Mouse (Mus musculus) erythroblast, embryonic 14.5 days (primary cell): Measurements from ENCODE around the gene Atox1. TPM values are rescaled to one million over a fixed set of nuclear protein-coding genes. Genes with fewer than 3 reads are reported as not detected.
"Not testable (repeated sequence)": the region's sequence is repeated elsewhere in the genome, so short reads cannot be mapped to it uniquely, and the experiment has no call there.

Experiments used
- H3K27me3 ChIP-seq: 2 replicates; pipeline ENCODE4 v1.6.1; 2012; ENCODE audit warnings: inconsistent platforms; ENCODE audit not compliant: control insufficient read depth
- H3K36me3 ChIP-seq: 2 replicates; pipeline ENCODE4 v1.6.1; 2012; ENCODE audit warnings: mild to moderate bottlenecking, inconsistent platforms; ENCODE audit not compliant: control insufficient read depth
- H3K4me1 ChIP-seq: 2 replicates; pipeline ENCODE4 v1.6.1; 2012; ENCODE audit warnings: inconsistent platforms; ENCODE audit not compliant: control insufficient read depth
- H3K4me3 ChIP-seq: replicated peaks from 2 replicates; pipeline ENCODE3; 2012; ENCODE audit warnings: moderate library complexity, mild to moderate bottlenecking, inconsistent platforms
- H3K9me3 ChIP-seq: 2 replicates; pipeline ENCODE4 v1.6.1; 2012; ENCODE audit warnings: low read length, inconsistent platforms, mixed read lengths; ENCODE audit not compliant: control insufficient read depth
- GATA1 ChIP-seq: IDR thresholded peaks from 2 replicates; pipeline ENCODE4 v1.6.1; 2012; ENCODE audit warnings: low read length, inconsistent platforms, mixed read lengths
- TAL1 ChIP-seq: IDR thresholded peaks from 3 replicates; pipeline ENCODE4 v1.6.1; 2012; ENCODE audit warnings: low read length, inconsistent platforms, mixed read lengths
- polyA plus RNA-seq: library from polyadenylated mRNA; stranded (reverse); fragments of >175 nt; gene quantifications from 2 replicates; pipeline ENCODE4 v1.2.3, GENCODE M21; 2012

Atox1 gene
- polyA plus RNA-seq, 1 experiment: 3.6 TPM

GRCm38 (mm10) chr11:55418704-55419061 is 42.4 kb downstream of the Atox1 start:
- Histone ChIP-seq H3K36me3 (no peaks in the 10 kb centered on the region), H3K9me3 (no peaks in the 10 kb centered on the region), H3K4me1 (no peaks in the 10 kb centered on the region), H3K4me3 (peak overlapping the region; percentile 3), H3K27me3 (peaks cover 27% of the 10 kb centered on the region)
- TF ChIP-seq TAL1 (no peak), GATA1 (no peak)

- TF ChIP-seq TAL1 (no peak), GATA1 (no peak)
- Histone ChIP-seq H3K27me3 (peaks cover 27% of the 10 kb centered on the region), H3K4me3 (no peak overlapping the region), H3K4me1 (no peaks in the 10 kb centered on the region), H3K9me3 (no peaks in the 10 kb centered on the region), H3K36me3 (no peaks in the 10 kb centered on the region)
These were observed 42.9 kb downstream of the Atox1 start for GRCm38 (mm10) chr11:55417898-55418703.

DNA sequence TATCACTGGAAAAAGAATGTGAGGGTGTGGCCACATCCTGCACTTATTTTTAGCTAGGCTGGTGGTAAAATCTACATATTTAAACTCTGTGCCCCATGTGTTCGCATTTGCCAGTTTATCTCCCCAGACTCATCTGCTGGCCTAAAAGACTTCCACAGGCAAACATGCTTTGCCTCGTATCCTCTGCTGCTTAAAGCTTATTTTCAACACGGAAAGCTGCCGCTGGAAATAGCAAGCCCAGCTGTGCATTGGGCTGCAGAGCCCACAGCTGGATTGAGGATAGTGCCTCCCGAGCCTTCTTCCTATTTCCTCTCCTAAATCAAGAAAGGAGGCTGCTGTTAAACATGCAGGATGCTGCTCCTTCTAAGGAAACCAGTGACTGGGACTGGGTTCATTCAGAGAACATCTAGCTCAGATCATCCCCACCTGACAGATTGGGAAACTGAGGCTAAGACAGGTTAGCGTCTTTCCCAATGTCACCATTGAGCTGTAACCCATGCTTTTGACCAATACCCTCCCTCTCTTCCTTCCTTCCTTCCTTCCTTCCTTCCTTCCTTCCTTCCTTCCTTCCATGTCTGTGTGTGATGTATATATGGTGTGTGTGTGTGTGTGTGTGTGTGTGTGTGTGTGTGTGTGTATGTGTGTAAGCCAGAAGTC is 44.3 kb downstream of the Atox1 start:
- no peak for TF ChIP-seq GATA1
- TF ChIP-seq TAL1: no peak
- Histone ChIP-seq H3K9me3 (no peaks in the 10 kb centered on the region), H3K27me3 (peaks cover 27% of the 10 kb centered on the region), H3K4me1 (no peaks in the 10 kb centered on the region), H3K36me3 (no peaks in the 10 kb centered on the region), H3K4me3 (no peak overlapping the region)

GRCm38 (mm10) chr11:55415731-55416130 is 45.3 kb downstream of the Atox1 start:
- not testable (repeated sequence) for H3K36me3 ChIP-seq, H3K4me1 ChIP-seq

GRCm38 (mm10) chr11:55415036-55415704 is 45.9 kb downstream of the Atox1 start:
- Histone ChIP-seq H3K4me3 (no peak overlapping the region), H3K4me1 (no peaks in the 10 kb centered on the region), H3K36me3 (no peaks in the 10 kb centered on the region), H3K27me3 (peaks cover 27% of the 10 kb centered on the region), H3K9me3 (no peaks in the 10 kb centered on the region)
- TF ChIP-seq GATA1 (no peak), TAL1 (no peak)

More at GRCm38 (mm10) chr11:55415731-55416130, 45.3 kb downstream of the Atox1 start:
- not testable (repeated sequence) for H3K9me3 ChIP-seq, H3K4me3 ChIP-seq
- H3K27me3 ChIP-seq: peaks cover 27% of the 10 kb centered on the region

- H3K36me3 ChIP-seq: no peaks in the 10 kb centered on the region
- no peak for TF ChIP-seq GATA1
- no peak for TF ChIP-seq TAL1
These were observed 46.7 kb downstream of the Atox1 start for GRCm38 (mm10) chr11:55414314-55414713.

GRCm38 (mm10) chr11:55413416-55413796 is 47.6 kb downstream of the Atox1 start:
- no peak overlapping the region for H3K4me3 ChIP-seq
- H3K4me1 ChIP-seq: no peaks in the 10 kb centered on the region
- no peaks in the 10 kb centered on the region for H3K9me3 ChIP-seq
- TF ChIP-seq GATA1 (no peak), TAL1 (no peak)
- H3K27me3 ChIP-seq: peaks cover 9% of the 10 kb centered on the region
- no peaks in the 10 kb centered on the region for H3K36me3 ChIP-seq

More at GRCm38 (mm10) chr11:55414314-55414713, 46.7 kb downstream of the Atox1 start:
- peaks cover 19% of the 10 kb centered on the region for H3K27me3 ChIP-seq
- H3K9me3 ChIP-seq: no peaks in the 10 kb centered on the region
- H3K4me1 ChIP-seq: no peaks in the 10 kb centered on the region
- H3K4me3 ChIP-seq: no peak overlapping the region

GRCm38 (mm10) chr11:55412680-55413415 is 48.2 kb downstream of the Atox1 start:
- no peaks in the 10 kb centered on the region for H3K9me3 ChIP-seq
- H3K36me3 ChIP-seq: no peaks in the 10 kb centered on the region
- H3K27me3 ChIP-seq: peaks cover 6% of the 10 kb centered on the region
- no peak overlapping the region for H3K4me3 ChIP-seq
- no peaks in the 10 kb centered on the region for H3K4me1 ChIP-seq
- no peak for TF ChIP-seq GATA1
- TF ChIP-seq TAL1: no peak

DNA sequence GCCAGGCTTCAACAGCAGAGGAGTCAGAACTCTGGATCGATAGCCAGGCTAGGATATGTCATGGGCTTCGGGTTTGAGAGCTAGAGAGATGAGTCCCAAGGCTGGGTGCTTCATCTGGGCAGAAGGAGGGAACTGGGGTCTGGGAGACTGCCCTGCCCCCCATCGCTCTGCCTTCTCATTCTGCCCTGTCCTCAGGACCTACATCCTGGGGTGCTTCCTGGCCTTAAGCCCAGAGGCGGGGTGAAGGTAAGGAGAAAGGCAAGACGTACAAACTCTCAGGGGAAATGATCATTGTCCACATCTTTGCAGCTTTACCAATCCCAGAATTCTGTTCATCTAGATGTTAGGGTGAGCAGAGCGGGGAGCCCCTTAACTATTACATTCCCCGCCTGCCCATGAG is 49.0 kb downstream of the Atox1 start:
- Histone ChIP-seq H3K4me1 (no peaks in the 10 kb centered on the region), H3K36me3 (no peaks in the 10 kb centered on the region), H3K27me3 (no peaks in the 10 kb centered on the region), H3K9me3 (peaks cover 2% of the 10 kb centered on the region; the same call in 1 of the 2 replicates), H3K4me3 (no peak overlapping the region)
- TF ChIP-seq TAL1 (no peak), GATA1 (no peak)
